Mouse (Mus musculus) stomach, postnatal 0 days (tissue): ENCODE results near the gene Dst. TPM values are rescaled to one million over a fixed set of nuclear protein-coding genes. Genes with fewer than 3 reads are reported as not detected.

Experiments
- ATAC-seq: fragments of 200-750 bp; cut with Nextera tagmentation; 2 replicates; pipeline ENCODE4 v1.8.0; 2017; ENCODE audit not compliant: low FRiP score, low TSS enrichment
- DNase-seq: peaks from one replicate; pipeline ENCODE4 v3.0.0-alpha.2; 2016; ENCODE audit warnings: low spot score
- H3K27ac ChIP-seq: fragments of 300-500 bp; sonication (generic); replicated peaks from 2 replicates; pipeline ENCODE4 v1.5.1; 2014; ENCODE audit warnings: mild to moderate bottlenecking, control low read depth
- H3K27me3 ChIP-seq: fragments of 300-500 bp; sonication (generic); 2 replicates; pipeline ENCODE4 v1.6.1; 2014; ENCODE audit warnings: low read length; ENCODE audit not compliant: control insufficient read depth, insufficient read depth
- H3K36me3 ChIP-seq: fragments of 300-500 bp; sonication (generic); 2 replicates; pipeline ENCODE4 v1.6.1; 2014; ENCODE audit warnings: low read length, mixed read lengths; ENCODE audit not compliant: control insufficient read depth, insufficient read depth
- H3K4me1 ChIP-seq: fragments of 300-500 bp; sonication (generic); replicated peaks from 2 replicates; pipeline ENCODE4 v1.6.1; 2014; ENCODE audit warnings: antibody characterized with exemption; ENCODE audit not compliant: control insufficient read depth, insufficient read depth
- H3K4me2 ChIP-seq: fragments of 300-500 bp; sonication (generic); replicated peaks from 2 replicates; pipeline ENCODE4 v1.6.1; 2014; ENCODE audit warnings: low read depth, mild to moderate bottlenecking, control low read depth, moderate library complexity
- H3K4me3 ChIP-seq: fragments of 300-500 bp; sonication (generic); 2 replicates; pipeline ENCODE4 v1.5.1; 2014; ENCODE audit warnings: low read depth, low read length, control low read depth
- H3K9ac ChIP-seq: fragments of 300-500 bp; sonication (generic); 2 replicates; pipeline ENCODE4 v1.6.1; 2014; ENCODE audit warnings: mild to moderate bottlenecking, low read length, control low read depth, mixed read lengths
- H3K9me3 ChIP-seq: fragments of 300-500 bp; sonication (generic); 2 replicates; pipeline ENCODE4 v1.6.1; 2016; ENCODE audit warnings: low read length; ENCODE audit not compliant: control insufficient read depth
- CTCF ChIP-seq: IDR thresholded peaks from 2 replicates; pipeline ENCODE4 v1.5.1; 2016; ENCODE audit warnings: antibody characterized with exemption, low read depth, mild to moderate bottlenecking, moderate library complexity
- EP300 ChIP-seq: optimal IDR thresholded peaks from 2 replicates; pipeline ENCODE3; 2016; ENCODE audit warnings: antibody characterized with exemption
- WGBS: fragments of 180-500 bp; shearing (Covaris S2); extraction: QIAGEN DNeasy Blood & Tissue Kit; methylation state at CpG from one replicate; pipeline ENCODE4 v1.1.7; 2014; 5-methylcytosine and 5-hydroxymethylcytosine counted together
- polyA plus RNA-seq: library from polyadenylated mRNA; unstranded; fragments of >200 nt; fragmentation: Nextera tagmentation; extraction: Ambion mirVana; gene quantifications from 2 replicates; pipeline ENCODE4 v1.2.1, GENCODE M21; 2015

Gene Dst
- polyA plus RNA-seq, 1 experiment from 2014 or later, result 16.4 TPM

GRCm38 (mm10) chr1:34002970-34003369, 94.9 kb downstream of the Dst start:
- WGBS, result 34% methylated on average over 9 of the region's 9 CpGs
- Histone ChIP-seq H3K27me3 (no peaks in the 10 kb centered on the region), H3K27ac (no peak overlapping the region), H3K4me2 (no peak overlapping the region), H3K4me3 (no peak overlapping the region), H3K9ac (no peak overlapping the region), H3K36me3 (no peaks in the 10 kb centered on the region), H3K4me1 (no peaks in the 10 kb centered on the region), H3K9me3 (no peaks in the 10 kb centered on the region)
- TF ChIP-seq EP300 (no peak), CTCF (no peak)
- ATAC-seq (no peak), DNase-seq (no peak)

GRCm38 (mm10) chr1:34005238-34005725, 97.3 kb downstream of the Dst start:
- no peaks in the 10 kb centered on the region for H3K36me3 ChIP-seq
- peak overlapping the region; percentile 55 for H3K4me3 ChIP-seq
- no peaks in the 10 kb centered on the region for H3K9me3 ChIP-seq
- TF ChIP-seq CTCF, result no peak
- peak; percentile 42 for TF ChIP-seq EP300
- peak overlapping the region; percentile 72 for H3K4me2 ChIP-seq
- WGBS, result 1% methylated on average over 10 of the region's 10 CpGs
- H3K27ac ChIP-seq, result peak overlapping the region; percentile 75
- no peaks in the 10 kb centered on the region for H3K4me1 ChIP-seq
- ATAC-seq (peak; percentile 70; the same call in 1 of the 2 replicates), DNase-seq (no peak)
- H3K9ac ChIP-seq, result 0 out of 2 replicates have a peak overlapping the region, but pooled peaks have one; percentile 58
- H3K27me3 ChIP-seq, result no peaks in the 10 kb centered on the region

DNA sequence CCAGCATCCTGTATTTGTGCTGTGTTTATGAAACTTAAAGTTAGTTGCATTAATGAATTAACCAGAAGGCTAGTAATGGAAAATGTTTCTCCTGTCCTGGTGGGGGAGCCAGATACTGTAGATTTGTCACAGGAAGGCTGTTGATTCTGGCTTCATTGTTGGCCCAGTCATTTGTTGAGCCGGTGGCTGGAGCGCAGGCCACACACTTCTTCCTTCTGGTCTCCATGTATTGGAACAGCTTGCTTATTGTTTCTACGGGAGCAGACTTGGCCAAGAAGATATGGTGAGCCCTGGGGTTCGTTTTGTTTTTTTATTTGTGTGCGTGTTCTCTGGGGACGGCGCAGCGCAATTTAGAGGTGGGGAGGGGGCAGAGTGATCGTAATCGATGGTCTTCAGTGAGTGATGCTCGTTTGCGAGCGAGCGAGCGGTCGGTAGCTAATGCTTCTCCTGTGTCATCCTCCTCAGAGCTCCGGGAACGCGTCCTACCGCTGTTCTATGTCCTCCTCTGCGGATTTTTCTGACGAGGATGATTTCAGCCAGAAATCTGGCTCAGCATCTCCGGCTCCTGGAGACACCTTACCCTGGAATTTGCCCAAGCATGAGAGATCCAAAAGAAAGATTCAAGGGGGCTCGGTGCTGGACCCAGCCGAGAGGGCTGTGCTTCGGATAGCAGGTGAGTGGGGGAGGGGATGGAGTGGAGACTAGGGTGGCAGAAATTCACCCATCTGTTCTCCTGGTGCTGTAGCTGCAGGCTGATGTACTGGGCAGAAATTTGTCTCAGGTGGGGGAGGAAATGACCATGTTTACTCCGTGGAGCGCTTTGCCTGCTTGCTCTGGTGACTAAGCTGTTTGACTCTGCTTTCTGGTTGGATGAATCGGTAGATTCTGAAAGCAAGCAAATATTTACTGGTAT, 98.0 kb downstream of the Dst start:
- Histone ChIP-seq H3K4me1 (no peaks in the 10 kb centered on the region), H3K27me3 (no peaks in the 10 kb centered on the region), H3K4me3 (peak overlapping the region; percentile 55), H3K9me3 (no peaks in the 10 kb centered on the region), H3K27ac (peak overlapping the region; percentile 75), H3K9ac (peak overlapping the region; percentile 58), H3K36me3 (no peaks in the 10 kb centered on the region), H3K4me2 (peak overlapping the region; percentile 72)
- WGBS, result 1% methylated on average over 29 of the region's 29 CpGs
- ATAC-seq (peak; percentile 77), DNase-seq (peak; percentile 61)
- TF ChIP-seq EP300 (no peak), CTCF (peak; percentile 82)

- H3K4me1 ChIP-seq, result 0 out of 2 replicates have a peak, but pooled peaks cover 4% of the 10 kb centered on the region
- 73% methylated on average over 5 of the region's 5 CpGs for WGBS
- no peaks in the 10 kb centered on the region for H3K36me3 ChIP-seq
- H3K9me3 ChIP-seq, result no peaks in the 10 kb centered on the region
- DNase-seq (no peak), ATAC-seq (no peak)
- peak overlapping the region; percentile 72 for H3K4me2 ChIP-seq
- no peaks in the 10 kb centered on the region for H3K27me3 ChIP-seq
- no peak overlapping the region for H3K27ac ChIP-seq
- peak overlapping the region; percentile 55 for H3K4me3 ChIP-seq
- TF ChIP-seq EP300, result no peak
- TF ChIP-seq CTCF, result no peak
- H3K9ac ChIP-seq, result peak overlapping the region; percentile 58; the same call in 1 of the 2 replicates
Observed at GRCm38 (mm10) chr1:34006828-34007361, 98.9 kb downstream of the Dst start.

GRCm38 (mm10) chr1:34007379-34007778, 99.4 kb downstream of the Dst start:
- DNase-seq, result no peak
- Histone ChIP-seq H3K4me1 (0 out of 2 replicates have a peak, but pooled peaks cover 4% of the 10 kb centered on the region), H3K9ac (no peak overlapping the region), H3K36me3 (no peaks in the 10 kb centered on the region), H3K4me2 (peak overlapping the region; percentile 31; the same call in 1 of the 2 replicates), H3K27ac (no peak overlapping the region), H3K4me3 (peak overlapping the region; percentile 55), H3K9me3 (no peaks in the 10 kb centered on the region), H3K27me3 (no peaks in the 10 kb centered on the region)
- WGBS, result 56% methylated on average over 4 of the region's 4 CpGs
- no peak for ATAC-seq
- TF ChIP-seq CTCF (no peak), EP300 (no peak)
